In the genomic region with DNA sequence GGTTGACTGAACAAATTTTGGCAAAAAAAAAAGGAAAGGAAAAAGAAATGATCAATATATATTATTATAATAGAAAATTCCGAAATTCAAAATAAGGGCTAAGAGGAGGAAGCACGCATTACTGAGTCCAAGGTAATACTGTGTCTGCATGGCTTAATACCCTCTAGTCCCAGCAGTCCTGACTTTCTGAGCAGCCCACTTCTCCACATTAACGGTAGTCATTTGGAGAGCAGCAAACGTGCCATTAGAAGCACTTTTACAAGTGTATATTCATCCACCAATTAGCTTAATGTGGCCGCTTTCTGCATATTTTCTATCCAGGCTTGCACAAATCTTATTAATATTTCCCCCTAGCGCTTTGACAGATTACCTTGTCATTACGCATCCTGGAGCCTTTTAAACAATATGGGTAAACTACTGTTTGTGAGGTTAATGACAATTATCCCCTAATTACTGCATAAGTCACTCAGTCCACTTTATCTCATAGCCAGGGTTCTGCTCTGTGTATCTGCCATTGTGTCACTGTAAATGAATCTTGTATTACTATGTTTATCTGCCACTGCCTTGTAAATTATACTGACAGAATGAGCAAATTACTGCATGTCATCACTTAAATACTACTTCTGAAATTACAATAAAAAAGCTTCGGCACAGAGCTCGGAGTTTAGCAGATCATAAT, we compare ENCODE assay signal across 17 mouse cellular contexts.
"Had no signal": no experiment of that assay in that cellular context is flagged by ENCODE, and none has a peak within 500 bp of the region (broad histone marks: within the 10 kb centered on the region; RNA-seq: fewer than 3 reads in every experiment).

No protein-coding gene starts in this region.

- H3K36me3 ChIP-seq: liver, embryonic 13.5 days; midbrain, embryonic 15.5 days; stomach, embryonic 15.5 days had no signal

- H3K9ac ChIP-seq: liver, embryonic 13.5 days; midbrain, embryonic 15.5 days; stomach, embryonic 15.5 days had no signal

- H3K4me3 ChIP-seq: left cerebral cortex, adult 2 months; liver, embryonic 13.5 days; midbrain, embryonic 15.5 days; stomach, embryonic 15.5 days had no signal

- H3K9me3 ChIP-seq: liver, embryonic 13.5 days; midbrain, embryonic 15.5 days; stomach, embryonic 15.5 days had no signal

- H3K27me3 ChIP-seq: liver, embryonic 13.5 days; midbrain, embryonic 15.5 days; stomach, embryonic 15.5 days had no signal

- H3K27ac ChIP-seq: kidney, postnatal 0 days; left cerebral cortex, adult 2 months; liver, embryonic 13.5 days; midbrain, embryonic 15.5 days; stomach, embryonic 15.5 days had no signal

- DNase-seq: kidney, adult 11 months; kidney, adult 9 months; kidney, postnatal 36 days; layer of hippocampus, postnatal 36 days; liver, embryonic 13.5 days; lung, adult 2 months; lung, postnatal 14 days; lung, postnatal 4 days; right cerebral cortex, adult 18-20 months; right cerebral cortex, postnatal 14 days; spleen, adult 18-20 months; thymus, postnatal 25 days had no signal

- ATAC-seq: midbrain, embryonic 15.5 days had no signal

- H3K4me1 ChIP-seq: liver, embryonic 13.5 days; stomach, embryonic 15.5 days had no signal

- H3K4me2 ChIP-seq: liver, embryonic 13.5 days; midbrain, embryonic 11.5 days; midbrain, embryonic 15.5 days; stomach, embryonic 15.5 days had no signal
